Mouse (Mus musculus): ENCODE measurements around the gene Odc1.

DNA sequence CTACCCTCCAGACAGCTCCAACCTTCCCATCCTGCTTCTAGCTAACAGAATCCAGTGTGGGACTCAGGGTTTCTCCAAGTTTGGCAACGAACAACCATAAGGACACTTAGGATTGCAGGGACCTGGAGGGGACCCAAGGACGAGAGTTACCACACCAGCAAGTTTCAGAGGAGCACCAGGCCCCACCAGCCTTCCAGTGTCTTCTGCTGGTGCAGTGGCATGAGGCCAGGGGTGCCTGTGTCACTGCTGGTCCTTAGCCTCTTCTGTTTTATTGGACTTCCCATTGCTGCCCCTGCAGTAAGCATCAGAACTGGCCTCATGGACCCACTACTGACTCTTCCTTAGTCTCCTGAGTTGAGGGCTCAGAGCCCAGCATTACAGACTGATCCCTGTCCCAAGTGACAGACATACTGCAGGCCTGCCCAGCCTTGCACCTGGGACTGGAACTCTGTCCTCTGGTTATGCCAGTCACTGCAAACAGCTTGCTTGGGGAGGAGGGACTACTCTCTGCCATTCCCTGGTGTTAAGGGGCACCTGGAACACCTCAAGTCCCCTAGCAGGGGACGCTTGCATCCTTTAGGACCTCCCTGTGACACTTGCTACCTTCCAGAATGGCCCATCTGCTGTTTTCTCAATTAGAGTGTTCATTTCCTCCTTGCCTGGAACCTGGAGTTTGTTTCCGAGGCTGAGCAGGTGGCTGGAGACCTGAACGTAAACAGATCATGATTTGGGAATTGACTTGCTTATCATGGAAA lies 30.7 kb downstream of the Odc1 start:
- TF ChIP-seq CTCF (IDR thresholded peaks at IDR 0.05; ENCODE audit: low read depth, low read length) = no peak
- no peak for TF ChIP-seq GATA1 (IDR thresholded peaks at IDR 0.05; ENCODE audit: borderline replicate concordance, low read length)

All from G1E (cell line).